Mouse (Mus musculus) myocyte (in vitro differentiated cells): ENCODE data around the gene Il17c.

Source experiments
- CEBPB ChIP-seq: IDR thresholded peaks from 2 replicates; pipeline ENCODE4 v1.6.1; 2011; ENCODE audit warnings: mild to moderate bottlenecking, moderate library complexity; ENCODE audit not compliant: poor library complexity, insufficient read depth, severe bottlenecking
- MYOG ChIP-seq, 3 experiments: IDR thresholded peaks; one replicate each; pipeline ENCODE4 v1.6.1; 2011; ENCODE audit warnings: control low read depth in 2 of 3, low read depth in 2 of 3, mild to moderate bottlenecking in 2 of 3; ENCODE audit not compliant: insufficient read length in 2 of 3, control insufficient read depth in 1 of 3, insufficient read depth in 1 of 3
- POLR2A ChIP-seq: IDR thresholded peaks from one replicate; pipeline ENCODE4 v1.6.1; 2011; ENCODE audit warnings: low read depth, mild to moderate bottlenecking, control low read depth, moderate library complexity; ENCODE audit not compliant: insufficient read length
- REST ChIP-seq: IDR thresholded peaks from one replicate; pipeline ENCODE4 v1.6.1; 2011; ENCODE audit warnings: mild to moderate bottlenecking, control low read depth, moderate library complexity; ENCODE audit not compliant: insufficient read depth, insufficient read length
- TCF12 ChIP-seq: IDR thresholded peaks from one replicate; pipeline ENCODE4 v1.6.1; 2011; ENCODE audit warnings: mild to moderate bottlenecking, control low read depth; ENCODE audit not compliant: poor library complexity, insufficient read depth, severe bottlenecking
- USF1 ChIP-seq: IDR thresholded peaks from one replicate; pipeline ENCODE4 v1.6.1; 2011; ENCODE audit warnings: low read depth, mild to moderate bottlenecking, control low read depth, moderate library complexity

GRCm38 (mm10) chr8:122383039-122383438 is 38.8 kb upstream of the Il17c start:
- TF ChIP-seq POLR2A (no peak), REST (no peak), TCF12 (no peak), MYOG (IDR thresholded peaks at IDR 0.05; ENCODE audit: control insufficient read depth in 1 of 3, insufficient read depth in 1 of 3, insufficient read length in 2 of 3, low read depth in 2 of 3) (no peak), USF1 (no peak), CEBPB (no peak)
